Mouse (Mus musculus) heart, adult 2 months (tissue): ENCODE measurements around the gene E130308A19Rik. TPM values are rescaled to one million over a fixed set of nuclear protein-coding genes. Genes with fewer than 3 reads are reported as not detected.

Experiments used
- DNase-seq, 2 experiments: peaks; one replicate each; pipeline ENCODE4 v3.0.0; 2021
- H3K27ac ChIP-seq: fragments of 200-600 bp; 2 replicates; pipeline ENCODE4 v1.8.1; 2022
- H3K27me3 ChIP-seq: fragments of 200-500 bp; 2 replicates; pipeline ENCODE4 v1.6.1; 2012; ENCODE audit warnings: mild to moderate bottlenecking, low read length, inconsistent platforms, mixed read lengths; ENCODE audit not compliant: control insufficient read depth, insufficient read depth
- H3K36me3 ChIP-seq: fragments of 200-500 bp; 2 replicates; pipeline ENCODE4 v1.6.1; 2012; ENCODE audit warnings: low read length, inconsistent platforms; ENCODE audit not compliant: control insufficient read depth, insufficient read depth
- H3K4me1 ChIP-seq: fragments of 200-500 bp; 2 replicates; pipeline ENCODE4 v1.6.1; 2011; ENCODE audit warnings: low read length; ENCODE audit not compliant: control insufficient read depth, insufficient read depth
- H3K4me3 ChIP-seq: fragments of 200-600 bp; 2 replicates; pipeline ENCODE4 v1.8.1; 2022
- H3K79me2 ChIP-seq: fragments of 200-500 bp; replicated peaks from 2 replicates; pipeline ENCODE4 v1.6.1; 2012; ENCODE audit warnings: mild to moderate bottlenecking, inconsistent platforms, low read length, moderate library complexity, mixed read lengths; ENCODE audit not compliant: control insufficient read depth, insufficient read depth
- H3K9ac ChIP-seq: fragments of 200-500 bp; 2 replicates; pipeline ENCODE4 v1.6.1; 2012; ENCODE audit warnings: low read depth, mild to moderate bottlenecking, control low read depth, inconsistent platforms, low read length, mixed read lengths
- CTCF ChIP-seq: fragments of 200-600 bp; IDR thresholded peaks from 2 replicates; pipeline ENCODE4 v1.8.1; 2022; ENCODE audit warnings: antibody characterized with exemption, mild to moderate bottlenecking, moderate library complexity
- EP300 ChIP-seq: fragments of 200-500 bp; IDR thresholded peaks from 2 replicates; pipeline ENCODE4 v1.6.1; 2011; ENCODE audit warnings: low read depth, low read length, control low read depth; ENCODE audit not compliant: insufficient read depth
- POLR2A ChIP-seq: fragments of 200-500 bp; IDR thresholded peaks from 2 replicates; pipeline ENCODE4 v1.6.1; 2011; ENCODE audit warnings: mild to moderate bottlenecking, low read depth, low read length, control low read depth; ENCODE audit not compliant: insufficient read depth
- WGBS: fragments of 180-500 bp; shearing (Covaris S2); methylation state at CpG from one replicate; pipeline ENCODE4 v1.1.7; 2018; 5-methylcytosine and 5-hydroxymethylcytosine counted together
- intact Hi-C: fragments of 180-260 bp; cut with DNase I; formaldehyde crosslinking; loops from one replicate; pipeline ENCODE4 v1.15.1; 2025
- polyA plus RNA-seq: library from polyadenylated mRNA; depleted of rRNA; stranded (reverse); fragments of >200 nt; gene quantifications from 2 replicates; pipeline ENCODE4 v1.2.3, GENCODE M21; 2012
- total RNA-seq, 2 experiments: library from RNA; stranded (reverse); gene quantifications; 2 replicates each; pipeline ENCODE4 v1.2.3; 2021

Gene E130308A19Rik
- total and polyA plus RNA-seq, 3 experiments, result 3.8 to 7.2 (median 6.5) TPM

DNA sequence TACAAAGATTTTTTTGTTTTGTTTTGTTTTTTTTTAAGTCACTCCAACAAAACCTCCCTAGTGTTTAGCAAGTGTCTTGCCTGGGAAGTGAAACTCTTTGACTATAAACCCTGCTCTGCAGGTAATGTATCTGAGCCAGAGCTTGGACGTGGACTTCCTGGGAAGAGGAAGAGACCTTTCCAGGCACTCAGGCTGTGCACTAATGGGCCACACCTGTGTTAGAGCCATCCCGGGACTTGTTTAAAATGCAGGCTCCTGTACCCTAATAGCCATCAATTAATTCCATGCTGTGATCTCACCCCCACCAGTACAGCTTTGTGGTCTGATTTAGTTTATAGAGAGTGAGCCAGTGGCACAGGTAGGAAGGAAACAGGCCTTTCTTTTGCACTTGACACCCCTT is 86.9 kb downstream of the E130308A19Rik start:
- 70% methylated on average over 2 of the region's 2 CpGs for WGBS
- no peak overlapping the region for H3K9ac ChIP-seq
- H3K79me2 ChIP-seq, result no peaks in the 10 kb centered on the region
- TF ChIP-seq EP300 (no peak), POLR2A (no peak), CTCF (no peak)
- DNase-seq, result no peak
- H3K4me1 ChIP-seq, result no peaks in the 10 kb centered on the region
- H3K36me3 ChIP-seq, result no peaks in the 10 kb centered on the region
- H3K27ac ChIP-seq, result no peak overlapping the region
- H3K4me3 ChIP-seq, result no peak overlapping the region
- intact Hi-C loops, result no loop called here
- no peaks in the 10 kb centered on the region for H3K27me3 ChIP-seq

- intact Hi-C loops, result no loop called here
These were observed 88.5 kb downstream of the E130308A19Rik start for GRCm38 (mm10) chr4:59714472-59714871.

GRCm38 (mm10) chr4:59714926-59715325 is 88.9 kb downstream of the E130308A19Rik start:
- Histone ChIP-seq H3K4me3 (no peak overlapping the region), H3K27ac (no peak overlapping the region), H3K9ac (no peak overlapping the region), H3K36me3 (no peaks in the 10 kb centered on the region), H3K4me1 (no peaks in the 10 kb centered on the region), H3K27me3 (no peaks in the 10 kb centered on the region), H3K79me2 (no peaks in the 10 kb centered on the region)
- no peak for DNase-seq
- intact Hi-C loops, result no loop called here
- whole genome bisulfite sequencing, result 85% methylated on average over 7 of the region's 7 CpGs
- TF ChIP-seq CTCF (no peak), EP300 (no peak), POLR2A (no peak)

More at GRCm38 (mm10) chr4:59714472-59714871, 88.5 kb downstream of the E130308A19Rik start:
- Histone ChIP-seq H3K27me3 (no peaks in the 10 kb centered on the region), H3K27ac (no peak overlapping the region), H3K4me1 (no peaks in the 10 kb centered on the region), H3K36me3 (no peaks in the 10 kb centered on the region), H3K9ac (no peak overlapping the region), H3K4me3 (no peak overlapping the region), H3K79me2 (no peaks in the 10 kb centered on the region)
- DNase-seq, result no peak
- TF ChIP-seq CTCF (no peak), POLR2A (no peak), EP300 (no peak)
- 69% methylated on average over 6 of the region's 6 CpGs for WGBS

GRCm38 (mm10) chr4:59715531-59715930 is 89.5 kb downstream of the E130308A19Rik start:
- Histone ChIP-seq H3K79me2 (no peaks in the 10 kb centered on the region), H3K27me3 (no peaks in the 10 kb centered on the region), H3K4me3 (no peak overlapping the region), H3K27ac (no peak overlapping the region), H3K4me1 (no peaks in the 10 kb centered on the region), H3K9ac (no peak overlapping the region), H3K36me3 (no peaks in the 10 kb centered on the region)
- no peak for DNase-seq
- intact Hi-C loops, result no loop called here
- TF ChIP-seq POLR2A (no peak), EP300 (no peak), CTCF (no peak)
- WGBS, result 100% methylated on average over 3 of the region's 3 CpGs

DNA sequence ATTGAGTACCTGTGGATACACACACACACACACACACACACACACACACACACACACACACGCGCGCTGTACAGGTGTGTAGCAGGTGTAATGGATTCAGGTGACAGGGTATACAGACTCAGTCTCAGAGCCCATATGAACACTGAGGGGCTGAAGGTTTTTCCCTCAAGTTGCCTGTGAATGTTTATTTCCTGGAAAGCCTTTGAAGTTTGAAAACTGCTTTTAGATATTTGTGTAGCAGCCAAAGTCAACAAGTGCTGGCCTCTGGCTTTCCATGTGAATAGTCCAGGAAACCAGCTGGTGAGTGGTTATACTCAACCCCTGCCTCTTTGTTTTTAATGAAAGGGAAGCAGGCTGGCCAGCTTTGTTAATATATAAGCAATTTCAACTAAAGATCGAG is 91.3 kb downstream of the E130308A19Rik start:
- Histone ChIP-seq H3K36me3 (no peaks in the 10 kb centered on the region), H3K4me3 (no peak overlapping the region), H3K27me3 (no peaks in the 10 kb centered on the region), H3K9ac (no peak overlapping the region), H3K4me1 (no peaks in the 10 kb centered on the region), H3K27ac (no peak overlapping the region), H3K79me2 (no peaks in the 10 kb centered on the region)
- TF ChIP-seq EP300, result no peak
- no peak for TF ChIP-seq POLR2A
- TF ChIP-seq CTCF, result no peak
- WGBS, result 83% methylated on average over 4 of the region's 4 CpGs
- no peak for DNase-seq
- intact Hi-C loops, result no loop called here

DNA sequence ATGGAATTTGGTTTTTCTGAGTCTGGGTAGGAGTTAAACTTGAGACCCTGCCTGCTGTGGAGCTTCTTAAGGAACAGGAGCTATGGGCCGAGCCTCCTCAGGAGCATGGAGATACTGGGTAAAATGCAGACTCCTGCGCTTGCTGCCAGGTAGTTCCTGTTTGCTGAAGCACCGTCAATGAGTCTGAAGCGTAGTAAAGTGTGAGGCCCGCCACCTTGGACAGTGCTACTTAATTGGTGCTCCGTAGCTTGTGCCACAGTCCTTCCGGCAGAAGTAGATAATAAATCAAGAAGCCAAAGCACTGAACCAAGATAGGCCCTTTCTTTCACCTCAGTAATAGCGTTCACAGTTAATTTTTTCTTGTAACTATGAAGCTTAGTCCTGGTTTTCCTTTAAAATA is 92.5 kb downstream of the E130308A19Rik start:
- intact Hi-C loops, result no loop called here
- no peak overlapping the region for H3K27ac ChIP-seq
- 94% methylated on average over 8 of the region's 8 CpGs for WGBS
- no peak overlapping the region for H3K4me3 ChIP-seq
- H3K4me1 ChIP-seq, result no peaks in the 10 kb centered on the region
- H3K79me2 ChIP-seq, result no peaks in the 10 kb centered on the region
- H3K27me3 ChIP-seq, result no peaks in the 10 kb centered on the region
- no peak overlapping the region for H3K9ac ChIP-seq
- DNase-seq, result no peak
- TF ChIP-seq CTCF (no peak), EP300 (no peak), POLR2A (no peak)
- H3K36me3 ChIP-seq, result no peaks in the 10 kb centered on the region
